17 mouse cellular contexts compared by ENCODE assay signal in genomic region chr7:145087790-145088189, GRCm38 (mm10).
DNase-seq lines count a peak whose midpoint lies in the region; ATAC-seq and TF ChIP-seq lines count a peak whose summit lies in the region.
"Had no signal": no experiment of that assay in that cellular context is flagged by ENCODE, and none has a peak within 500 bp of the region (broad histone marks: within the 10 kb centered on the region; RNA-seq: fewer than 3 reads in every experiment).

No protein-coding gene starts in this region.

- no peaks in the 10 kb centered on the region for H3K9me3 ChIP-seq in heart, embryonic 10.5 days
- H3K9me3 ChIP-seq in liver, embryonic 15.5 days (replicated peaks), result no peaks in the 10 kb centered on the region
- no peaks in the 10 kb centered on the region for H3K9me3 ChIP-seq in liver, postnatal 0 days (ENCODE audit: low read length)
- H3K9me3 ChIP-seq in midbrain, embryonic 15.5 days, result no peaks in the 10 kb centered on the region
- H3K9me3 ChIP-seq: intestine, embryonic 15.5 days had no signal

- TF ChIP-seq CTCF in liver, postnatal 0 days (IDR thresholded peaks at IDR 0.05; ENCODE audit: low read depth), result no peak

- DNase-seq in gastrocnemius, adult 18-20 months (ENCODE audit: low spot score), result peak; percentile 29
- DNase-seq in gastrocnemius, postnatal 36 days, result no peak
- no peak for DNase-seq in heart, embryonic 10.5 days (ENCODE audit: low spot score)
- no peak for DNase-seq in heart, postnatal 14 days
- no peak for DNase-seq in liver, postnatal 0 days
- DNase-seq: adrenal gland, postnatal 14 days; cerebellum, adult 18-20 months; cerebellum, adult 9-11 months; cerebellum, postnatal 36 days had no signal

- WGBS in heart, embryonic 10.5 days, result 52% methylated on average over 5 of the region's 5 CpGs
- 45% methylated on average over 5 of the region's 5 CpGs for WGBS in liver, embryonic 15.5 days (ENCODE audit: insufficient replicate concordance)
- WGBS in liver, postnatal 0 days (ENCODE audit: insufficient replicate concordance), result 63% methylated on average over 5 of the region's 5 CpGs
- WGBS in midbrain, embryonic 15.5 days, result 81% methylated on average over 5 of the region's 5 CpGs

- no peaks in the 10 kb centered on the region for H3K27me3 ChIP-seq in heart, embryonic 10.5 days (ENCODE audit: insufficient read depth, poor library complexity, severe bottlenecking)
- H3K27me3 ChIP-seq in liver, embryonic 15.5 days, result no peaks in the 10 kb centered on the region
- no peaks in the 10 kb centered on the region for H3K27me3 ChIP-seq in liver, postnatal 0 days (ENCODE audit: insufficient read depth, low read length)
- H3K27me3 ChIP-seq in midbrain, embryonic 15.5 days (replicated peaks), result no peaks in the 10 kb centered on the region
- H3K27me3 ChIP-seq: embryonic facial prominence, embryonic 13.5 days; forebrain, embryonic 12.5 days; intestine, embryonic 15.5 days had no signal

- intact Hi-C loops in gastrocnemius, postnatal 36 days (cut with DNase I), result no loop called here
- intact Hi-C loops in heart, postnatal 14 days (cut with DNase I), result no loop called here

- no peaks in the 10 kb centered on the region for H3K36me3 ChIP-seq in heart, embryonic 10.5 days
- H3K36me3 ChIP-seq in liver, embryonic 15.5 days (replicated peaks), result no peaks in the 10 kb centered on the region
- H3K36me3 ChIP-seq in liver, postnatal 0 days (replicated peaks; ENCODE audit: insufficient read depth, low read length), result no peaks in the 10 kb centered on the region
- no peaks in the 10 kb centered on the region for H3K36me3 ChIP-seq in midbrain, embryonic 15.5 days (replicated peaks)
- H3K36me3 ChIP-seq: embryonic facial prominence, embryonic 13.5 days; forebrain, embryonic 12.5 days; hindbrain, embryonic 10.5 days; intestine, embryonic 15.5 days had no signal

- no peak overlapping the region for H3K4me3 ChIP-seq in heart, embryonic 10.5 days
- H3K4me3 ChIP-seq in liver, embryonic 15.5 days (replicated peaks), result no peak overlapping the region
- no peak overlapping the region for H3K4me3 ChIP-seq in liver, postnatal 0 days (ENCODE audit: low read depth, low read length)
- H3K4me3 ChIP-seq in midbrain, embryonic 15.5 days, result no peak overlapping the region
- H3K4me3 ChIP-seq: embryonic facial prominence, embryonic 13.5 days; forebrain, embryonic 12.5 days; hindbrain, embryonic 10.5 days; intestine, embryonic 15.5 days had no signal

- TF ChIP-seq EP300 in liver, postnatal 0 days (IDR thresholded peaks at IDR 0.05; ENCODE audit: low read depth), result no peak

- peak overlapping the region; percentile 74 for H3K27ac ChIP-seq in heart, embryonic 10.5 days
- H3K27ac ChIP-seq in liver, embryonic 15.5 days (replicated peaks), result no peak overlapping the region
- H3K27ac ChIP-seq in liver, postnatal 0 days (ENCODE audit: low read depth), result no peak overlapping the region
- H3K27ac ChIP-seq in midbrain, embryonic 15.5 days, result no peak overlapping the region
- H3K27ac ChIP-seq: embryonic facial prominence, embryonic 13.5 days; forebrain, embryonic 12.5 days; hindbrain, embryonic 10.5 days; hindbrain, embryonic 14.5 days; intestine, embryonic 15.5 days had no signal

- peaks cover 22% of the 10 kb centered on the region; the same call in 1 of the 2 replicates for H3K4me1 ChIP-seq in heart, embryonic 10.5 days
- peaks cover 20% of the 10 kb centered on the region for H3K4me1 ChIP-seq in liver, embryonic 15.5 days (replicated peaks)
- H3K4me1 ChIP-seq in liver, postnatal 0 days (ENCODE audit: insufficient read depth), result peaks cover 27% of the 10 kb centered on the region
- no peaks in the 10 kb centered on the region for H3K4me1 ChIP-seq in midbrain, embryonic 15.5 days
- H3K4me1 ChIP-seq: embryonic facial prominence, embryonic 13.5 days; forebrain, embryonic 12.5 days; hindbrain, embryonic 10.5 days; intestine, embryonic 15.5 days had no signal

- no peak overlapping the region for H3K4me2 ChIP-seq in liver, embryonic 15.5 days
- no peak overlapping the region for H3K4me2 ChIP-seq in liver, postnatal 0 days (ENCODE audit: low read depth, low read length)
- H3K4me2 ChIP-seq in midbrain, embryonic 15.5 days, result no peak overlapping the region
- H3K4me2 ChIP-seq: embryonic facial prominence, embryonic 13.5 days; forebrain, embryonic 12.5 days; hindbrain, embryonic 14.5 days; intestine, embryonic 15.5 days had no signal

- no peak overlapping the region for H3K9ac ChIP-seq in liver, embryonic 15.5 days
- no peak overlapping the region for H3K9ac ChIP-seq in liver, postnatal 0 days (replicated peaks)
- no peak overlapping the region for H3K9ac ChIP-seq in midbrain, embryonic 15.5 days
- H3K9ac ChIP-seq: embryonic facial prominence, embryonic 13.5 days; forebrain, embryonic 12.5 days; hindbrain, embryonic 14.5 days; intestine, embryonic 15.5 days had no signal

- peak; percentile 32; the same call in 1 of the 2 replicates for ATAC-seq in liver, embryonic 15.5 days (ENCODE audit: insufficient read depth)
- no peak for ATAC-seq in liver, postnatal 0 days
- ATAC-seq in midbrain, embryonic 15.5 days (replicated peaks), result no peak
- ATAC-seq: forebrain, embryonic 16.5 days; intestine, embryonic 15.5 days had no signal
